Mouse (Mus musculus) ovary, adult 18-20 months (tissue): Measurements from ENCODE around the gene Taar7e.
"Not testable (repeated sequence)": the region's sequence is repeated elsewhere in the genome, so short reads cannot be mapped to it uniquely, and the experiment has no call there.

Source experiments
- DNase-seq: peaks from one replicate; pipeline ENCODE4 v3.0.0; 2022; ENCODE audit warnings: low spot score, mixed read lengths

Taar7e gene

GRCm38 (mm10) chr10:24037314-24037713 lies at the start of gene Taar7e:
Gene Taar7e (plus strand): TSS chr10:24037614.
- no peak for DNase-seq

DNA sequence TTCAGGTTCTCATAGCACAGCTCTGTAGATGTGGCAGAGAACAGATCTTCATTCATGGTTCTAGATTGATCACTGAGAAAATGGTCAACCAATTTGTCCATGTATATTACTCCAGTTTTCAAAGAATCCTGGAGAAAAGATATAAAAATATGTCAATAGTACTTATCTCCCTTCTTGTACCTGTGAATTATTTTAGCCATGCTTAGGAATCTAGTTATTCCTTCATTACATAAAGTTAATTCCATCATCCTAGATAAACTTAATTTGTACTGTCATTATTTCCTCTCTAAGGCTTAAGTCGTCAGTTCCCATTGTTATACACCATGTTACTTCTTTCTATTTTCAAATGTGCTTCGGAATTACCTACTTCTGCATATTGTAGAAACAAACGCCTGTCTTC lies 44.0 kb upstream of the Taar7e start, which contains the start of gene Taar7a:
Gene Taar7a (minus strand): TSS at position 101 of the 400 bp plus-strand sequence.
- DNase-seq: no peak

DNA sequence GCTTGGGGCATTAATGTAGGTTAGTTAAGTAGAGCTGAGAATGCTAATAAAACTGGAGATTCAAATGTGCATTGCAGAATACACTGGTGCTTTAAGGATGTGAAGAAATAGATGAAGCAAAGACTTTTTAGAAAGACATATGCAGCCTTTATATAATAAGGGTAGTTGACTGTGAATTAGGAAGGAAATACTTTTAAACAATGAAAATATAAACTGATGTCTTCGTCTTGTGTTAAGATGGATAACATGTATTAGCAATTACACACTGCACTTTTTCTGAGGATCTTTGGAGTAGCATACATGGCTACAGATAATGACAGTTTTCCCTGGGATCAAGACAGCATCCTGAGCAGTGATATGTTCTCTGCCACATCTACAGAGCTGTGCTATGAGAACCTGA lies 37.8 kb upstream of the Taar7e start, which contains the start of gene Taar7b:
Gene Taar7b (plus strand): TSS at position 301 of the 400 bp plus-strand sequence.
- DNase-seq: no peak

GRCm38 (mm10) chr10:24006442-24006841 lies 31.0 kb upstream of the Taar7e start:
- no peak for DNase-seq

DNA sequence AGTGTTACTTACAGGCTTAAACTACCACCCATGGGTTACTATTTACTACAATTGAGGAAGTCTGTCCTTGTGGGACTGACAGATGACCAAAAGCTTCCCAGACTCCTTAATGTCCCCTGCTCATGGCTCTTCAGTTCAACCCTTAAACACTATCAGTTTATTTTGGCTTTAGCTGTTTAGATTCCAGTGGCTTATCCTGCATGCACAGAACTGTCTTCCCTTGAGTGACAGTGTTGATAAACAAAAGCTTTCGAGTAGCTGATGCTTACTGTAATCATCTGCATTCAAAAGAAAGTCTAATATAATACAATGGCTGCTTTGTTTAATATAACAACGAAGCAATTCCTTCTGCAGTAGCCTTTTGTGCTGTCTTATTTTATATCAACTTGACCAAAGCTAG lies 30.4 kb upstream of the Taar7e start:
- no peak for DNase-seq

GRCm38 (mm10) chr10:24008143-24008542 lies 29.3 kb upstream of the Taar7e start:
- no peak for DNase-seq

DNA sequence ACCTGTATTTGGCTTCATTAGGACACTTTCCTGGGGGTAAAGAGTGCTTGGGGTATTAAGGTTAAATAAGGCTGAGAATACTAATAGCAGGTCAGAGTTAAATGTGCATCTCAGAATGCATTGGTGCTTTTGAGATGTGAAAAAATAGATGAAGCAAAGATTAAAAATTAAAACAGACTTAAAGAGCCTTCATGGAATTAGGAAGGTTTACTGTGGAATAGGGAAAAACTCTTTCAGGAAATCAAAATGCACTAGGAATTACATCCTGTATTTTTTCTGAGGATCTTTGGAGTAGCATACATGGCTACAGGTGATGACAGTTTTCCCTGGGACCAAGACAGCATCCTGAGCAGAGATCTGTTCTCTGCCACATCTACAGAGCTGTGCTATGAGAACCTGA lies 10.5 kb upstream of the Taar7e start, which contains the start of gene Taar7d:
Gene Taar7d (plus strand): TSS at position 301 of the 400 bp plus-strand sequence.
- DNase-seq: no peak

- DNase-seq: no peak
Measured at GRCm38 (mm10) chr10:24031347-24031746, 6.1 kb upstream of the Taar7e start.

DNA sequence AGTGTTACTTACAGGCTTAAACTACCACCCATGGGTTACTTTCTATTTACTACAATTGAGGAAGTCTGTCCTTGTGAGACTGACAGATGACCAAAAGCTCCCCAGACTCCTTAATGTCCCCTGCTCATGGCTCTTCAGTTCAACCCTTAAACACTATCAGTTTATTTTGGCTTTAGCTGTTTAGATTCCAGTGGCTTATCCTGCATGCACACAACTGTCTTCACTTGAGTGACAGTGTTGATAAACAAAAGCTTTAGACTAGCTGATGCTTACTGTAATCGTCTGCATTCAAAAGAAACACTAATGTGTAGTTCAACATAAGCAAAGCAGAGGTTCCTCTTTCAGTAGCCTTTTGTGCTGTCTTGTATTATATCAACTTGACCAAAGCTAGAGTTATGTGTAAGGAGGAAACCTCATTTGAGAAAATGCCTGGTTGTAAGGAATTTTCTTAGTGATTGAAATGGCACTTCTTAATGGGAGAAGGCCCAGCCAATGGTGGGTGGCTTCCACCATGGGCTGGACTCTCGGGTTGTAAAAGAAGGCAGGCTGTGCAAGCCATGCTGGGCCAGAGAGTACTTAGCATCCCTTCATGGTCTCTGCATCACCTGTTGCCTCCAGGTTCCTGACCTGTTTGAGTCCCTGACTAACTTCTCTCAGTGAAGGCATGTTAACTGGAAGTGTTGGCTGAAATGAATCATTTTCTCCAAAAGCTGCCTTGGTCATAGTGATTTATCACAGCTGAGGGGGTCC lies 2.9 kb downstream of the Taar7e start:
- no peak for DNase-seq

- no peak for DNase-seq
Measured at GRCm38 (mm10) chr10:24049210-24049609, 11.8 kb downstream of the Taar7e start, which contains the start of gene Taar7f. Gene Taar7f (plus strand): TSS chr10:24049510.

GRCm38 (mm10) chr10:24052039-24052438 lies 14.6 kb downstream of the Taar7e start:
- DNase-seq: no peak

DNA sequence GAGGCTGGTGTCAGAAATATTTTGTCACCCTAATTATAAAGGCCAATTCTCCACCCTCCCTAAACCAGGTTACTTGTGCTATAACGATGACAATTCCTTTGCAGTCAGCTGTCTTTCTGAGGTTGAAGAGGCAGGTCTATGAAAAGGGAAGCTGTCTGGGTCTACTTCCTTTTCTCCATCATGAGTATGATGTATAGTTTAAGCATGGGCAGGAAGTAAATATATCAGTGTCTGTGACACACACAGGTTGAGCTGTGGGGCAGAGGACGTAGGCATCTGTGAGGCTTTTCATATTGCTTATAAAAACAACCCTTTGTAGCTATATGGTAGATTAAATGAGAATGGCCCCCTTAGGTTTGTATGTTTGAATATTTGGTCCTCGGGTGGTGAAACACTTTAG lies 21.6 kb downstream of the Taar7e start:
- no peak for DNase-seq

DNA sequence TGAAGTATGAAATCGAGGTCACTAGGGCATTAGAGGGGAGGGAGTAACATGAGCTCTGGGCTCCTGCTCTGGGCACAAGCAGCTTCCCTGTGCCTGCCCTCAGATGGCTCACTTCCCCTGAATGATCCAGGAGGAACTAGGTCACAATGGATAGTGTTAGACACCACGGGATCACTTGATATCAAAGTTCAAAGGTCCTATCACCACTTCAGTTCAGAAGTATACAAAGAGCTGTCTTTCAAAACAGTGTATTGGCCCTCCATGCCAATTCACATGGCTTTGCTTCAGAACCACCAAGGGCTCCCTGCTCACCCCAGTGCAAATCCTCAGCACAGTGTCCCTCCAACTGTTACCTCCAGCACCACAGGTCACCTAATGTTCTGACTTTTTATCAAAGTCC lies 37.3 kb downstream of the Taar7e start:
- DNase-seq: not testable (repeated sequence)

GRCm38 (mm10) chr10:24076200-24076599 lies 38.8 kb downstream of the Taar7e start, which contains the start of gene Taar8a:
Gene Taar8a (plus strand): TSS chr10:24076500.
- not testable (repeated sequence) for DNase-seq

DNA sequence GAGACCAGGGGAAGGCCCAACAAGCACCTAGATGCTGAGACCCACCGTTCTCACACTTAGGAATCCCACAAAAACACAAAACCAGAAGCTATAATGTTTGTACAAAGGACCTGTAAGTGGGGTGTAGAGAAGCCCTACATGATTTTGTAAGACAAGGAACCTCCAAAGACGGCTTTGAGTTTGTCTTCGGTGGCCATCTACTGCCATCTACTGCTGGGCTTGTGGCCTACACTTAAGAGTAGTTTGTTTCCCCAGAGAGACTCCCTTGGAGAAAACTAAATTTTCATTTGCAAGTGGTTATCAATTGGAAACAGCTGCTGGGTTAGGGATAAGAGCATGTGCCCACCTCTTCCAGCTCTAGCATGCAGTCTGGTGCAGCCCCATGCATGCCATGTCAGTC lies 42.8 kb downstream of the Taar7e start:
- no peak for DNase-seq

- DNase-seq: no peak
Measured at GRCm38 (mm10) chr10:24085936-24086335, 48.5 kb downstream of the Taar7e start.

DNA sequence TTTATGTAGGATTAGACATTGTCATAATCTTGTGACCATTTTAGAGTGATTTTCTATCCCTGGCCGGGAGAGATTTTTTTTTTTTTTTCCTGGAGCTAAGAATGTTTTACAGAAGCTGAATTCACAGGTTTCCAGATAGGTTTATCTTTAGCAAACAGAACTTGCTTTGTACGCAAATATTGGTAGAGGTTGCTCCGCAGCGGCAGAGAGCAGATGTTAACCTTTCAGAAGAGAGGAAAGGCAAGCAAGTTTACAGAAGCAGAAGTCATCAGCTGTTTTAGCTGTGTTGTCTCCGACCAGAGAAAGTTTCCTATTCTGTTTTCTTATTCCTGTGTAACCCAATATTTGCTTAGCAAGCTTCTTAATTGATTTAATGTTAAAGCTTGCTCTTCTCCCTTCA lies 49.1 kb downstream of the Taar7e start:
- DNase-seq: no peak

DNA sequence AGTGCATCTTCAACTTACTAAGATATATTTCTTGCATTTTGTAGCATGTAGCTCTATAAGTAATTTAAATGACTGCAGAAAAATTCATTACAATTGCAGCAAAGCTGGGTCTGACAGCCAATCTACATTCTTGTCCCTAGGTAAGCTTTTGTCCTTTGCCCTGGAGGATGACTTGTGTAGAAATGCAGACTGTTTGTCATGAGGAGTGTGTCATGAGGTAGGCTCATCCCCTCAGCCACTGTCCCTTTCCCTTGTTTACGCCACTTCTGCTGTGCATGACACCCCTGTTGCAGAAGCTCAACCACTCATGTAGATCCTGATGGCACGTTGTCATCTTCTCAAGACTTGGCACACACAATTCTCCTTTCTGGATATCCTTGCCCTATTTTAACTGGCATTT lies 49.8 kb downstream of the Taar7e start:
- DNase-seq: no peak
